Mouse (Mus musculus) 416B (cell line): ENCODE results near the gene Tmtc2.

ENCODE experiments used
- DNase-seq: peaks from one replicate; pipeline ENCODE4 v3.0.0; 2011; ENCODE audit warnings: low read depth

Gene Tmtc2

GRCm38 (mm10) chr10:105500482-105500881 lies 73.8 kb downstream of the Tmtc2 start:
- peak; percentile 64 for DNase-seq

- DNase-seq = no peak
Observed at GRCm38 (mm10) chr10:105495248-105495647, 79.0 kb downstream of the Tmtc2 start.

GRCm38 (mm10) chr10:105492485-105492884 lies 81.8 kb downstream of the Tmtc2 start:
- no peak for DNase-seq

GRCm38 (mm10) chr10:105490748-105491147 lies 83.5 kb downstream of the Tmtc2 start:
- no peak for DNase-seq

- no peak for DNase-seq
Observed at GRCm38 (mm10) chr10:105489970-105490735, 84.1 kb downstream of the Tmtc2 start.

GRCm38 (mm10) chr10:105486977-105487376 lies 87.3 kb downstream of the Tmtc2 start:
- DNase-seq = no peak

GRCm38 (mm10) chr10:105484355-105485094 lies 89.7 kb downstream of the Tmtc2 start:
- no peak for DNase-seq

- no peak for DNase-seq
Observed at GRCm38 (mm10) chr10:105479771-105480170, 94.5 kb downstream of the Tmtc2 start.

- no peak for DNase-seq
Observed at GRCm38 (mm10) chr10:105477623-105478238, 96.5 kb downstream of the Tmtc2 start.

GRCm38 (mm10) chr10:105474162-105474830 lies 100.0 kb downstream of the Tmtc2 start:
- no peak for DNase-seq

- no peak for DNase-seq
Observed at GRCm38 (mm10) chr10:105464378-105464777, 109.9 kb downstream of the Tmtc2 start.

- no peak for DNase-seq
Observed at GRCm38 (mm10) chr10:105453441-105453840, 120.8 kb downstream of the Tmtc2 start.

GRCm38 (mm10) chr10:105447191-105447590 lies 127.1 kb downstream of the Tmtc2 start:
- no peak for DNase-seq

GRCm38 (mm10) chr10:105444309-105444708 lies 129.9 kb downstream of the Tmtc2 start:
- DNase-seq = no peak

- no peak for DNase-seq
Observed at GRCm38 (mm10) chr10:105434879-105435278, 139.4 kb downstream of the Tmtc2 start.

GRCm38 (mm10) chr10:105430885-105431284 lies 143.4 kb downstream of the Tmtc2 start:
- DNase-seq = no peak

- DNase-seq = no peak
Observed at GRCm38 (mm10) chr10:105430232-105430631, 144.0 kb downstream of the Tmtc2 start.

- no peak for DNase-seq
Observed at GRCm38 (mm10) chr10:105428080-105428479, 146.2 kb downstream of the Tmtc2 start.

GRCm38 (mm10) chr10:105427625-105428024 lies 146.6 kb downstream of the Tmtc2 start:
- no peak for DNase-seq

- no peak for DNase-seq
Observed at GRCm38 (mm10) chr10:105425052-105425451, 149.2 kb downstream of the Tmtc2 start.

- no peak for DNase-seq
Observed at GRCm38 (mm10) chr10:105423187-105423586, 151.1 kb downstream of the Tmtc2 start.

GRCm38 (mm10) chr10:105417845-105418383 lies 156.3 kb downstream of the Tmtc2 start:
- no peak for DNase-seq
